Mouse (Mus musculus): ENCODE measurements around the gene Tbxa2r.
A peak's percentile ranks its signal among the peaks of the same experiment; 100 is the strongest.

- peak; percentile 68 for TF ChIP-seq POLR2A (IDR thresholded peaks at IDR 0.05; ENCODE audit: insufficient read length, low read depth)
- TF ChIP-seq USF1 (IDR thresholded peaks at IDR 0.05; ENCODE audit: low read depth), result no peak
- peak; percentile 99 for TF ChIP-seq MAX (IDR thresholded peaks at IDR 0.05; ENCODE audit: low read depth)
- TF ChIP-seq CEBPB (IDR thresholded peaks at IDR 0.05; ENCODE audit: insufficient read depth, poor library complexity, severe bottlenecking), result no peak
- no peak for TF ChIP-seq MYOG (IDR thresholded peaks at IDR 0.05; ENCODE audit: control insufficient read depth in 1 of 3, insufficient read depth in 1 of 3, insufficient read length in 2 of 3, low read depth in 2 of 3)
- no peak for TF ChIP-seq TCF3 (IDR thresholded peaks at IDR 0.05; ENCODE audit: insufficient read length, low read depth)
- no peak for TF ChIP-seq TCF12 (IDR thresholded peaks at IDR 0.05; ENCODE audit: insufficient read depth, poor library complexity, severe bottlenecking)
These were observed 7.8 kb upstream of the Tbxa2r start, which contains the start of gene Cactin for GRCm38 (mm10) chr10:81320550-81321347.
